Mouse (Mus musculus) brain, embryonic 14.5 days (tissue): ENCODE results near the gene Lrrc4.

Experiments
- CTCF ChIP-seq: fragments of 200-500 bp; IDR thresholded peaks from 2 replicates; pipeline ENCODE4 v1.5.1; 2012; ENCODE audit warnings: inconsistent platforms, mild to moderate bottlenecking, moderate library complexity, borderline replicate concordance; ENCODE audit not compliant: insufficient read depth, insufficient read length; ENCODE audit errors: extremely low read depth
- POLR2A ChIP-seq: fragments of 200-500 bp; IDR thresholded peaks from 2 replicates; pipeline ENCODE4 v1.6.1; 2012; ENCODE audit warnings: mild to moderate bottlenecking, inconsistent platforms, borderline replicate concordance; ENCODE audit not compliant: poor library complexity, insufficient read depth, insufficient read length, severe bottlenecking; ENCODE audit errors: extremely low read depth

GRCm38 (mm10) chr6:28628408-28628807, 203.1 kb downstream of the Lrrc4 start:
- no peak for TF ChIP-seq CTCF
- TF ChIP-seq POLR2A: no peak
